Mouse (Mus musculus) lung, postnatal 0 days (tissue): ENCODE results near the gene Serpine1.

Experiments used
- CTCF ChIP-seq: IDR thresholded peaks from 2 replicates; pipeline ENCODE4 v1.5.1; 2016; ENCODE audit warnings: antibody characterized with exemption, mild to moderate bottlenecking
- EP300 ChIP-seq: IDR thresholded peaks from 2 replicates; pipeline ENCODE4 v1.6.1; 2016; ENCODE audit warnings: antibody characterized with exemption, mild to moderate bottlenecking, control low read depth

DNA sequence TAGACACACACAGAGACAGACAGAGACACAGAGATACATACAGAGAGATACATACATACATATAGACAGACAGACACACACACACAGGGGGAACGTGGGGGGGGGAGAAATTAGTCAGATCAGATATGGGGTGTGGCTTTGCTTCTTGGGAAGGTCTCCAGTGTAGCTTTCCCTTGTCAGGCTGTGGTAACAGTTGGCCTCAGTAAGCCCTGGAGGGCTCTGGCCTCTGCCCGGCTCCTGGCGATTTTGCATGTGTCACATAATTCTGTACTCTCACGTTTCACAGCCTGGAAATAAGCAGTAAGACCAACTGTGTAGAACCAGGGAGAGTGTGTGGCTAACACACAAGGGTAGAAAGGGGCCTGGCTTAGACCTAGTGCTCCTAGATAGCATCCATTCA, 28.6 kb upstream of the Serpine1 start:
- no peak for TF ChIP-seq CTCF
- no peak for TF ChIP-seq EP300
